Mouse (Mus musculus) ES-E14 (cell line): Measurements from ENCODE around the gene Nol3. TPM values are rescaled to one million over a fixed set of nuclear protein-coding genes. Genes with fewer than 3 reads are reported as not detected.

Experiments used
- DNase-seq: peaks from one replicate; pipeline ENCODE4 v3.0.0-alpha.2; 2013; ENCODE audit warnings: low read depth, low spot score
- H3K27ac ChIP-seq: 2 replicates; pipeline ENCODE4 v1.5.1; 2012; ENCODE audit warnings: low read depth, mild to moderate bottlenecking, low read length, moderate library complexity, mixed read lengths; ENCODE audit not compliant: poor library complexity, insufficient read depth, severe bottlenecking
- H3K36me3 ChIP-seq: 2 replicates; pipeline ENCODE4 v1.6.1; 2012; ENCODE audit warnings: mild to moderate bottlenecking, low read length, moderate library complexity, mixed read lengths; ENCODE audit not compliant: control insufficient read depth, poor library complexity, insufficient read depth, severe bottlenecking
- H3K4me1 ChIP-seq, 2 experiments: fragments of 150-350 bp in 1 of 2; sonication (generic) in 1 of 2; 2 replicates each; pipeline ENCODE4 v1.6.1; 2012; ENCODE audit warnings: low read length in 2 of 2, mild to moderate bottlenecking in 1 of 2, mixed read lengths in 1 of 2; ENCODE audit not compliant: control insufficient read depth in 2 of 2, insufficient read depth in 2 of 2, poor library complexity in 1 of 2
- H3K4me3 ChIP-seq, 2 experiments: fragments of 150-350 bp in 1 of 2; sonication (generic) in 1 of 2; 2 replicates each; pipeline ENCODE4 v1.5.1; 2012; ENCODE audit warnings: low read length in 2 of 2, low read depth in 1 of 2, mild to moderate bottlenecking in 1 of 2, mixed read lengths in 1 of 2; ENCODE audit not compliant: insufficient read depth in 1 of 2, poor library complexity in 1 of 2, severe bottlenecking in 1 of 2
- H3K9ac ChIP-seq: 2 replicates; pipeline ENCODE4 v1.6.1; 2012; ENCODE audit warnings: low read depth, mild to moderate bottlenecking, low read length, mixed read lengths; ENCODE audit not compliant: poor library complexity, insufficient read depth, severe bottlenecking
- H3K9me3 ChIP-seq: fragments of 150-350 bp; sonication (generic); 2 replicates; pipeline ENCODE4 v1.6.1; 2012; ENCODE audit warnings: low read depth, mild to moderate bottlenecking, low read length; ENCODE audit not compliant: control insufficient read depth, insufficient read depth
- CHD2 ChIP-seq: IDR thresholded peaks from 2 replicates; pipeline ENCODE4 v1.6.1; 2014; ENCODE audit warnings: mild to moderate bottlenecking, low read depth, low read length, inconsistent platforms
- HCFC1 ChIP-seq: IDR thresholded peaks from 2 replicates; pipeline ENCODE4 v1.6.1; 2012; ENCODE audit warnings: low read length, inconsistent platforms, borderline replicate concordance; ENCODE audit not compliant: insufficient read depth
- MAFK ChIP-seq: IDR thresholded peaks from 2 replicates; pipeline ENCODE4 v1.6.1; 2014; ENCODE audit warnings: mild to moderate bottlenecking, low read depth, low read length, inconsistent platforms; ENCODE audit not compliant: insufficient read depth
- ZC3H11A ChIP-seq: IDR thresholded peaks from 2 replicates; pipeline ENCODE4 v1.6.1; 2012; ENCODE audit warnings: low read depth, mild to moderate bottlenecking, inconsistent platforms, low read length, borderline replicate concordance
- ZNF384 ChIP-seq: IDR thresholded peaks from 2 replicates; pipeline ENCODE4 v1.6.1; 2012; ENCODE audit warnings: low read depth, low read length, inconsistent platforms
- in situ Hi-C, 2 experiments: fragments of 600-800 bp; cut with MboI; formaldehyde crosslinking; loops; one replicate each; pipeline ENCODE4 v1.15.1; 2025; ENCODE audit warnings: low sequenced_read_pairs in 2 of 2, inconsistent platforms in 1 of 2; ENCODE audit not compliant: unreplicated experiment in 2 of 2
- total RNA-seq: library from RNA; depleted of rRNA; stranded (reverse); fragments of 300-350 nt; gene quantifications from 2 replicates; pipeline ENCODE4 v1.2.3, GENCODE M21; 2012

Nol3 gene
- total RNA-seq, 1 experiment, result 1.0 TPM

DNA sequence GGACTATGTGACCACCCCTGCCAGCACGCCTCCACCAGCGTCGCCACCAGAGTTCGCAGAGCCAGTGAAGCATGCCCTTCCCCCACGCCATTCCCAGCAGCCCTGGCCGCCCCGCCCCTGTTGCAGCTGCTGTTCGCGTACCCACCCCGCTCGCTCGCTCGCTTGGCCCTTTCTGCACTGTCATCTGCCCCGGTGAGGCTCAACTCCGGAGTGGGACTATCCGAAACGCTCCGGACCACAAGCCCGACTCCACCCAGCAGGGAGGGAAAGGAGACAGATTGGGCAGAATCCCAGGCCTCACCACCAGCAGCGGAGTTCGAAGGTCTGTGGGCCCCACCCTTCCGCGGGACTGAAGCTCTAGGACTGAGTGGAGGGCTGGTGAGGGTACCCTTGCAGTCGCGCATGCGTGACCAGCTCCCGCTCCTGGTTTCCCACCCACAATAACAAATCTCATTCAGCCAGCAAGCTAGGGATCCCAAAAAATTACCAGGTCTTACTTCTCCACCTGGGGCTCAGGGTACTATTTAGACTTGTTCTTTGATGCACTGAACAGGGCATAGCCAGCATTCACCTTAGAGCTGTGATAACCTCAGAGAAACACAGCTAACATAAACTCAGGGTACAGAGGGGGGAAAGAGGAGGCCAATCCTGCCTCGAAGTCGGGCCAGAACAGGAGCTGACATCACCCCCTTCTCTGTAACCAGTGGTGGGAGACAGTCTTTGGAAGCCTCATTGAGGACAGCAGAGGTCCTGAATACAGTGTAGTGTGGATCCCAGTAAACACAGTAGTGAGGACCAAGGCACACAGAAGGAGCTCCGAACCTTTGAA lies 566 bp downstream of the Nol3 start:
- TF ChIP-seq CHD2 (no peak), HCFC1 (no peak), MAFK (0 out of 2 replicates have a peak, but pooled peaks have one; percentile 32)
- Histone ChIP-seq H3K9ac (peak overlapping the region; percentile 17; the same call in 1 of the 2 replicates), H3K9me3 (no peaks in the 10 kb centered on the region), H3K4me1 (peaks cover 5 to 12% of the 10 kb centered on the region in 2 experiments; a peak in 2 of 4 replicates), H3K27ac (no peak overlapping the region), H3K4me3 (peak overlapping the region; percentile 27 to 51), H3K36me3 (no peaks in the 10 kb centered on the region)
- no peak for DNase-seq
- in situ Hi-C loops, result no loop called here

DNA sequence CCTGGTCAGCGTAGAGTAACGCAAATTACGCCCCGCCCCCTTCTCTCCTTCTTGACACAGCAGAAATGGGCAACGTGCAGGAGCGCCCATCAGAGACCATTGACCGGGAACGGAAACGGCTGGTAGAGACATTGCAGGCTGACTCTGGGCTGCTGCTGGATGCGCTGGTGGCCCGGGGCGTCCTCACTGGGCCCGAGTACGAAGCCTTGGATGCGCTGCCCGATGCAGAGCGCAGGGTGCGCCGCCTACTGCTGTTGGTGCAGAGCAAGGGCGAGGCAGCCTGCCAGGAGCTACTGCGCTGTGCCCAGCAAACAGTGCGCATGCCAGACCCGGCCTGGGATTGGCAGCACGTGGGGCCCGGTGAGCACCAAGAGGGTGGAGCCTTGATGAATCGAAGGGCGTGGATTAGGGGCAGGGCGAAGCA lies 3.0 kb downstream of the Nol3 start:
- Histone ChIP-seq H3K9me3 (no peaks in the 10 kb centered on the region), H3K4me3 (peak overlapping the region; percentile 23 to 54), H3K9ac (no peak overlapping the region), H3K4me1 (peaks cover 5 to 20% of the 10 kb centered on the region in 2 experiments; a peak in 2 of 4 replicates), H3K27ac (no peak overlapping the region), H3K36me3 (no peaks in the 10 kb centered on the region; the same call in 1 of the 2 replicates)
- TF ChIP-seq ZNF384, result no peak
- no peak for TF ChIP-seq CHD2
- TF ChIP-seq HCFC1, result no peak
- TF ChIP-seq ZC3H11A, result no peak
- no peak for TF ChIP-seq MAFK
- in situ Hi-C loops, result no loop called here
- DNase-seq, result no peak

DNA sequence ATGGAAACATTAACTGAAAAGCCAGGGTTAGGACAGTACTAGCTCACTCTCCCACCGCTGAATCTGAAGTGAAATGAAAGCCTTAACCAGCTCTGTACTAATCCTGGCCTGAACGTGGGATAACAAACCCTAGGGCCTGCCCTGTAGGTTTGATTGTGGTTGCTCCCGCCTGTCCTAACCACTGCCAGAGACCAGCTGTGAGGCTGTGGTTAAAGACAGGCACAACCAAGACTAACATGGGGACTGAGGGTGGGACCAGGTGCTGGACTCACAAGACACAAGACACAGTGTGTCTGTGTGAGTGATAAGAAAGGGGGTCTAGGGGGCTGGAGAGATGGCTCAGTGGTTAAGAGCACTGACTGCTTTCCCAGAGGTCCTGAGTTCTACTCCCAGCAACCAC lies 4.6 kb downstream of the Nol3 start:
- no peak for DNase-seq

DNA sequence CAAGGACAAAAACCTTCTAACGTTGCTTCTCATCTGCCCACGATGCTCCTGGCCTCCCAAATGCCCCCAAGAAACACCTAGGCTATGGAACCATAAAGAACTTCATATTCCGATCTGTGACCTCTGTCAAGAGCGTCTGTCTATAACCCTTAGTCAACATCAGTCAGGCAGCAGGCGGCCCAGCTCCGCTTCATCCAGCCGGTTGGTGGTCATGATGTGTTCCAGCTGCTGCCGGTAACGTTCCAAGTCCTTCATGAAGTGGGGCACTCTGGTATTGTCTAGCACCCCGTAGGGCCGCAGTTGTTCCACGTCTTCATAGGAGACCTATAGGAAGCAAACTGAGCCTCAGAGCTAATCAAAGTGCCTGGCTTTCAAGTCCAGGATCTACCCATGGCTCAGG lies 5.9 kb downstream of the Nol3 start:
- no peaks in the 10 kb centered on the region for H3K9me3 ChIP-seq
- no peak for DNase-seq
- H3K36me3 ChIP-seq, result no peaks in the 10 kb centered on the region; the same call in 1 of the 2 replicates
- TF ChIP-seq ZC3H11A (no peak), MAFK (no peak)
- H3K9ac ChIP-seq, result no peak overlapping the region
- in situ Hi-C loops, result no loop called here
- no peak overlapping the region for H3K27ac ChIP-seq
- H3K4me3 ChIP-seq, result no peak overlapping the region
- peaks cover 1 to 18% of the 10 kb centered on the region in 2 experiments; a peak in 1 of 4 replicates for H3K4me1 ChIP-seq

More for the DNA sequence above, 4.6 kb downstream of the Nol3 start:
- TF ChIP-seq ZNF384, result no peak
- TF ChIP-seq ZC3H11A, result no peak
- TF ChIP-seq MAFK, result no peak
- no peak for TF ChIP-seq HCFC1
- H3K27ac ChIP-seq, result no peak overlapping the region
- H3K4me1 ChIP-seq, result peaks cover 5 to 20% of the 10 kb centered on the region in 2 experiments; a peak in 2 of 4 replicates
- H3K9me3 ChIP-seq, result no peaks in the 10 kb centered on the region
- H3K4me3 ChIP-seq, result no peak overlapping the region
- no peaks in the 10 kb centered on the region; the same call in 1 of the 2 replicates for H3K36me3 ChIP-seq
- H3K9ac ChIP-seq, result no peak overlapping the region
- in situ Hi-C loops, result no loop called here

DNA sequence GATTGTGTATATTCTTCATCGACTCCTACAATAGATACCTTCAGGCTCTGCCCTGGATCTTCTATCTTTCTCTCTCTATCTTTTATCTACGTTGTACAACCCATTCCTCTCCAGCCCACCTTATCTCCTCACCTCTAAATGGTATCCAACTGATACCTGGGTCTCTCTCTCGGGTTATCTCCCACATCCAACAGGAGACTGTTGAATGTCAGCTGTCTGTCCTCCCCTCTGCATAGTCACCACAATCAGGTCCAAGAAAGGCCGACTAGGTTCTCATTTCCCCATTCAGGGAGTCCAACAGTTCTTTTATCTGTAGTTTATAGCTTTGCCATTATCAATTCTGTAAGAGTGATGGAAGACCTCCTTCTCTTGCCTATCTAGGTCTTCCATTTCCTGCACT lies 6.3 kb downstream of the Nol3 start:
- Histone ChIP-seq H3K4me3 (no peak overlapping the region), H3K9ac (no peak overlapping the region), H3K36me3 (no peaks in the 10 kb centered on the region; the same call in 1 of the 2 replicates), H3K9me3 (no peaks in the 10 kb centered on the region), H3K27ac (no peak overlapping the region), H3K4me1 (peaks cover 0 to 18% of the 10 kb centered on the region in 2 experiments; a peak in 1 of 4 replicates)
- DNase-seq, result no peak
- no peak for TF ChIP-seq ZC3H11A
- TF ChIP-seq MAFK, result no peak
- no peak for TF ChIP-seq ZNF384
- TF ChIP-seq CHD2, result no peak
- TF ChIP-seq HCFC1, result no peak
- in situ Hi-C loops, result no loop called here
